Mouse (Mus musculus) central nervous system, embryonic 18 days (tissue): Measurements from ENCODE around the gene Erf. TPM values are rescaled to one million over a fixed set of nuclear protein-coding genes. Genes with fewer than 3 reads are reported as not detected.

ENCODE experiments used
- polyA plus RNA-seq: library from polyadenylated mRNA; depleted of rRNA; stranded (reverse); fragments of >200 nt; gene quantifications from 2 replicates; pipeline ENCODE4 v1.2.3, GENCODE M21; 2012; rRNA removed

Gene Erf
- polyA plus RNA-seq: 16.3 and 17.6 TPM in 2 replicates

DNA sequence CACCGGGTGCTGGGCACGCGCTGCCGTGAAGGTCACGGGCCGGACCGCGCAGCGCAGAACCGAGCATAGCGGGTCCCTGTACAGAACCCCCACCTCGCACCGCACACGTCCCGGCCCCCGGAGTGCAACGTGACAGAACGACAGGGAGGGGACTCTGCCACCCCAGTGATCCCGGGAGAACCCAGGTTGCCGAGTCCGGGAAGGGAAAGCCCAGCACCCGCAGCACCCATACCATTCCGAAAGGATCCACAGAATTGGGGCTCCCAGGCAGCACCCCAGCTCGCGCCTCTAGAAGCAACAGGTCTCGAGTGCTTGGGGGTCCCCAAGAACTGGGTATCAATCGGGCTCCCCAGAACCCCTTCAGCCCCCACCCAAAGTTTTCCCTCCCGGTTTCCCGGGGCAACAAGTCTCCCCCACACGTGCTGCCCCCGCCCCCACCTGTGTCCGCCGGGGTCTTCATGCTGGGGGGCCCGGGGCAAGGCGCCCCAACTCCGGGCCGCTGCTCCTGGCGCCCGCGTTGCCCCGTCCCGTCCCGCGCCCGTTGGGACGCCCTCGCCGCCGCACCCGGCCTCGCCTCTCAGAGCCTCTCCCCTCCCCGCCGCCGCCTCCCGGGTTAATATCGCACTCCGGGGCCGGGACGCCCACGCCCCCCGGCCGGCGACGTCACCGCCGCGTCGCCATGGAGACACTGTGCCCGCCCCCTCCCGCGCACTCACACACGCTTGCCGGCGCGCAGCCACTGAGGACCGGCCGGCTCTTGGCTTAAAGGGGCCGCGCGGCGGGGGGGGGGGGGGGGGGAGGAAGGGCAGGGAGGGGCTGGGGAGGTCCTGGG lies at the start of gene Erf:
Gene Erf (minus strand): TSS at position 621 of the 832 bp plus-strand sequence.

DNA sequence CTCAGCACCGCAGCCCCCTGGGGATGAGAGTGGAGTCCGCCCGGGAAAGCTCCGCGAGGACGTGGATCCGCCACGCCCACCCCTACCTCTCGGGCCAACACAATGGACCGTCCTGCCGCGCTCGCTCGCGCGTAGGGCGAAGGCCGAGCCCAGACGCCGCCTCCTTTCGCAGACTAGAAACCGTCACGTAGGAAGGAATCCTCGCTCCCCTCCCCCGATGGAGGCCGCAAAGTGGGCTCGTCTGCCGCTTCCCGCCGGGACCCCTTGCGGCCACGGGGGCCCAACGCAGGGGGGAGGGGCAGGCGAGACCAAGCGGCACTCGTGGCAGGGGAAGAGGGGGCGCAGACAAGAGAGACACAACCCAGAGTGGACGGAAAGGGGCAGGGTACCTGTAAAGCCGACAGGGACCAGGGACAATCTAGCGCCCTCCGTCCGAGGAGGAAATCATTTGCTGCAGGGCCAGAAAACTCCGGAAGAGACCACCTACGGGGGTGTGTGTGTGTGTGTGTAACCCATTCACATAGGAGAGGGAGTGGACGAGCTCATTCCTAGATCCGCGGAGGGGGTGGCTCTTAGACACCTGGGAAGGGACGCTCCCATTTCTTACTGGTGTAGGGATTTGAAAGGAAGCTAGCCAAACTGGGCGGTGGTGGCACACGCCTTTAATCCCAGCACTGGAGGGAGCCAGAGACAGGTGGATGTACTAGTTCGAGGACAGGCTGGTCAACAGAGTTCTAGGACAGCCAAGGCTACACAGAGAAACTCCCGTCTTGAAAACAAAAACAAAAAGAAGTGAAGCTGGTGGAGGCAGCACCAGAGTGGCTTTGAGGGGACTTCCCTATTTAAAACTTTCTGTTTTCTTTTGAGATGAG lies 47.1 kb upstream of the Erf start, which contains the start of gene Pafah1b3:
Gene Pafah1b3 (minus strand): TSS at position 533 of the 872 bp plus-strand sequence.

DNA sequence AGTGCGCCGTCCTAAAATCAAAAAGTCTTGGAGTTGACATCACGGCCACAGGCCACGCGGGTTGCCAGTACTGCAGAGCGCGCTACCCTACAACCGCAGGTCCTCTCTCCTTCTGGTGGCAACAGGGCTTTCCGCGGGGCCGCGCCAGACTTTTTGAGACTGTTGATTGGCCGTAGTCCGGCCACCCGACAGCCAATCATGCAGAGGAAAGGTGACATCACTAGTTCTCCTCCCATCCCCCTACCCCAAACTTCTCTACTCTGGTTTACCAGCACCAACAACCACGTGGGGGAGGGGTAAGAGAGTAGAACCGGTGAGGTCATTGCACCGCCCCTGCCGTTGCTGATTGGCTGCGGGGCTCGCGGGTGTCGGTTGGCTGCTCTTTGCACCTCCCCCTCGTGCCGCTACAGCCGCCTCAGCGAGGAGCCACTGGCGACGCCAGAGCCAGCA lies 16.8 kb upstream of the Erf start, which contains the start of gene Cic:
Gene Cic (plus strand): TSS at position 404 of the 450 bp plus-strand sequence.

DNA sequence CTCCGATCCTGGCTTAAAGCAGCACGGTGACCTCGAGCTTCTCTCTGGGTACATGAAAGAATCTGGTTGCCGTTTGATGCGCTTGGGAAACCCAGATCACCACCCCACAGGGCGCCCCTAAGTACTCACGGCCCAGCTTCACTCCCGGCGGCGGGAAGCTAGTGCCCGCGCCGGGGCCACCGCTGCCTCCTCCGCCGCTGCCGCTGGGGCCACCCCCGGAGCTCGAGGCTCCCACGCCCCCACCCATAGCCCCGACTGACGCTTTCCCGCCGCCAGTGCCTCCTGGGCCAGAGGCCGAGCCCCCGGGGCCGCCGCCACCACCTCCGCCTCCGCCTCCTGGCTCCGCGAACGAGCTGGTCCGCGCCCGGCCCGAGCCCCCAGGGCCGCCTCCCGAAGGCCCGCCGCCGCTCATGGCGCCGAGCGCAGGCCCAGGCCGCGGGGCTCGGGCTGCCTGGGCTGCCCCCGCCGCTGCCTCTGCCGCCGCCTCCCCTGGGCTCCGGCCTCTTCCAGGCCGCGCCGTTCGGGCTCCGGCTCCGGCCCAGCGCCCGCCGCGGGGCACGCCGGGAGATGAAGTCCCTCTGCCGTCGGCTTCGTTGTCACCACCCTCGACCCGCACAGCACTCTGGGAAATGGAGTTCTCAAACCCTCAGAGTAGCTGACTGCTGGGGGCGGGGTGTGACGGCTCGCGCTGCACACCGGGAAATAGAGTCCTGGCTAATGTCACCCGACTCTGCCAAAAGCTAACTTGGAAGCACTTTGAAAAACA lies 13.1 kb downstream of the Erf start, which contains the start of gene Gsk3a:
Gene Gsk3a (minus strand): TSS at position 603 of the 766 bp plus-strand sequence.

DNA sequence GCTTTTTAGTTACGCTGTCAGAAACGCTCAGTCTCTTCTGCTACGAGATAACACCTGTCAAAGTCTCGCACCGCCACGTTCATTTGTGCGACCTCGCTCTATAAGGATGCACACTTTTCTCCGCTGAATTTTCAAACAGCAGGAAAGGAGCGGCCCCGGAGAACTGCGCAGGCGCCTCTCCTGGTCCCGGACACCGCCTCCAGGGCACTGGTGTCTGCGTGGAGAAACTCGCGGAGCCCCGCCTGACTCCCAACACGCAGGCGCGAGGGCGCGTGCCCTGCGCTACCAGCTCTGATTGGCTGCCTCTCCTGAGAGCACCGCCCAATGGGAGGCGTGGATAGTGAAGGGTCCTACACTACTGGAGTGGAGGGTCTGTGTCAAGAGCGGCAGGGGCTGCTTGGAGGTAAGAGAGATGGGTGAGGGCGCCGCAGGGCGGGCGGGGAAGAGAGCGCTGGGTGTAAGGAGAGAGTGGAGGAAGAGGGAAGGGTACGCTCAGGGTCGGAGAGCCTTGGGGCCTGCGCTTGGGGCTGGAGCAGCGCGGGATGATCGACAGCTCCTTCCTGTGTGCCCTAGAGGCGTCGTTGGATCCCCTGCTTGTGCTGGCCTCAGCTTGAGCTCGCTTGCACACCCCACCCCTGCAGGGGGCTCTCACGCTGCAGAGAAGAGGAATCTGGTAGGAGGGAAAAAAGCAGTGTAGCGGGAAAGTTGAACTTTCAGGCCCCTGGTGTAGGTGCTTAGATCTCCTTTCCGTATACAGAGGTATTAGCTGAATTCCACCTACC lies 29.3 kb downstream of the Erf start, which contains the start of gene Zfp526:
Gene Zfp526 (plus strand): TSS at position 324 of the 782 bp plus-strand sequence.

DNA sequence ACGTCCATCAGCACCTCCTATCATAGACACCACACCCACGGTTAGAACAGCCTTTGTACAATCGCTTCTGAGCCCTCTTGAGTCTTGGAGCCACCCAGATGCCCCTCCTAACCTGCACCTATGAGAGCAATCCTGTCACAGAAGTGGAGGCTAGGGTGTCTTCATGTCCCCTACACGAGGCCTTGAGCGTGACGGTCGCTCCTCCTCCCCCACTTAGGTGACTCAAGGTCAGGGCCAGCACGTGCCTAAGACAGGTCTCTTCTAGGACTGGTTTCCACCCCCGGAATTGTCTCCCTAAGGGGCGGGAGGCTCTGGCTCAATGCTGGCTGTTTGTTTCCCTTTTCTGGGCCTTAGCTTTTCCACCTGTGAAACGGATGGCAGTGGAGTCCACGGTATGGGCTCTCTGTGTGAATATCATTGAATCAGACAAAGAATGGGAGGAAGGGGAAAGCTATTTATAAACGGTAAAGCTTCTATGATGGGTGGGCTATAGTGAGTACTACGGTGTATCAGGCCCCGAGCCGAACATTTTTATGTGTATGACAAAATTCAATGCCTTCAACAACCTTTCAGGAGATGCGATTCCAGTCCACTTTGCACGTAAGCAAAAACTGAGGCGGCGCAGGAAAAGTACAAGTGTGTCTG lies 30.0 kb downstream of the Erf start, which contains the start of gene Dedd2:
Gene Dedd2 (minus strand): TSS at position 159 of the 645 bp plus-strand sequence.

Other genes starting within 250 kb of the Erf start
- gene Atp1a3, start 244.8 kb downstream of the Erf start, polyA plus RNA-seq: 279 and 320 TPM in 2 replicates
- gene Grik5, start 178.4 kb downstream of the Erf start, polyA plus RNA-seq: 126 and 160 TPM in 2 replicates
- 24.6 and 28.2 TPM in 2 replicates for gene Zfp574, start 178.2 kb downstream of the Erf start, polyA plus RNA-seq
- gene Pou2f2, start 71.0 kb downstream of the Erf start, polyA plus RNA-seq: 20.9 and 25.9 TPM in 2 replicates
- 15.9 and 16.5 TPM in 2 replicates for gene Dedd2, start 30.1 kb downstream of the Erf start, polyA plus RNA-seq
- 5.3 and 5.7 TPM in 2 replicates for gene Zfp526, start 29.3 kb downstream of the Erf start, polyA plus RNA-seq
- gene Gsk3a, start 12.9 kb downstream of the Erf start, polyA plus RNA-seq: 220 and 234 TPM in 2 replicates
- gene Cic, start 16.9 kb upstream of the Erf start, polyA plus RNA-seq: 83.3 and 94.7 TPM in 2 replicates
- gene Pafah1b3, start 47.2 kb upstream of the Erf start, polyA plus RNA-seq: 600 and 603 TPM in 2 replicates
- 2.4 and 3.0 TPM in 2 replicates for gene Prr19, start 50.6 kb upstream of the Erf start, polyA plus RNA-seq
- 157 and 163 TPM in 2 replicates for gene Tmem145, start 55.3 kb upstream of the Erf start, polyA plus RNA-seq
- 45.8 and 48.9 TPM in 2 replicates for gene Megf8, start 66.4 kb upstream of the Erf start, polyA plus RNA-seq
- 24.7 TPM in 1 of 2 replicates, not detected in the other for gene Cnfn, start 119.0 kb upstream of the Erf start, polyA plus RNA-seq
- 8.9 and 11.3 TPM in 2 replicates for gene Lipe, start 147.9 kb upstream of the Erf start, polyA plus RNA-seq
- 0.15 and 0.22 TPM in 2 replicates for gene Cxcl17, start 162.1 kb upstream of the Erf start, polyA plus RNA-seq
- gene Ceacam1, start 226.8 kb upstream of the Erf start, polyA plus RNA-seq: 0.78 and 1.1 TPM in 2 replicates